Mouse (Mus musculus): Measurements from ENCODE around the gene Fyb2.

DNA sequence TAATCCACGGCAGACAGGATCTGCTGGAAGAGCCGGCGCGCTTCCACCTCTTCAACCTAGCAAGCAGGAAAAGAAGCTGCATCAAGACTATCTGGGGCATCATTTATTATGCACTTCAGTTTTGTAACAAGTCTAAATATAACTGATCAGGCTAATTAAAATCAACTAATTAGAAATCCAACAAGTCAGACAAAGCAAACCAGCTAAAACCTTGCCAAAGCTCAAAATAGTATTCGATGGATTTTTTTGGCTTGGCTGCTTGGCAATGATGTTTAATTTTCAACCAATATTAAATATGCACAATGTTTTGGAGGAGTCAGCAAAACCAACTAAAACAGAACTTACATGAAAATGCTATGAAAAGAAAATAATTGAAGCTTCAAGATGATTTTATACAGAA is 138.0 kb downstream of the Fyb2 start:
- no peak for TF ChIP-seq CTCF (IDR thresholded peaks at IDR 0.05; ENCODE audit: extremely low read depth, insufficient read depth, low read length)
- TF ChIP-seq POLR2A (IDR thresholded peaks at IDR 0.05; ENCODE audit: extremely low read depth, insufficient read depth, low read length) = no peak
